Mouse (Mus musculus): Measurements from ENCODE around the gene Klhdc8b. TPM values are rescaled to one million over a fixed set of nuclear protein-coding genes. Genes with fewer than 3 reads are reported as not detected.

Klhdc8b gene
- polyA plus RNA-seq, 1 experiment from 2014 or later = 58.1 TPM

GRCm38 (mm10) chr9:108493246-108493645 is 31.9 kb upstream of the Klhdc8b start:
- peaks cover 15% of the 10 kb centered on the region for H3K4me1 ChIP-seq (ENCODE audit: control insufficient read depth, insufficient read depth, low read length)
- no peaks in the 10 kb centered on the region for H3K27me3 ChIP-seq (ENCODE audit: control insufficient read depth, insufficient read depth, low read length)
- ATAC-seq (replicated peaks; ENCODE audit: insufficient number of reproducible peaks, low FRiP score, low TSS enrichment) = no peak
- 0 out of 2 replicates have a peak overlapping the region, but pooled peaks have one; percentile 16 for H3K9ac ChIP-seq (ENCODE audit: low read depth, low read length)
- no peak overlapping the region for H3K4me3 ChIP-seq (ENCODE audit: low read depth, low read length)
- no peaks in the 10 kb centered on the region for H3K9me3 ChIP-seq (replicated peaks; ENCODE audit: control insufficient read depth, low read length)
- no peak overlapping the region for H3K4me2 ChIP-seq
- H3K36me3 ChIP-seq (ENCODE audit: control insufficient read depth, insufficient read depth, low read length) = peaks cover 61% of the 10 kb centered on the region
- 94% methylated on average over 8 of the region's 8 CpGs for WGBS (ENCODE audit: insufficient replicate concordance)
- H3K27ac ChIP-seq (ENCODE audit: low read depth, low read length) = no peak overlapping the region

DNA sequence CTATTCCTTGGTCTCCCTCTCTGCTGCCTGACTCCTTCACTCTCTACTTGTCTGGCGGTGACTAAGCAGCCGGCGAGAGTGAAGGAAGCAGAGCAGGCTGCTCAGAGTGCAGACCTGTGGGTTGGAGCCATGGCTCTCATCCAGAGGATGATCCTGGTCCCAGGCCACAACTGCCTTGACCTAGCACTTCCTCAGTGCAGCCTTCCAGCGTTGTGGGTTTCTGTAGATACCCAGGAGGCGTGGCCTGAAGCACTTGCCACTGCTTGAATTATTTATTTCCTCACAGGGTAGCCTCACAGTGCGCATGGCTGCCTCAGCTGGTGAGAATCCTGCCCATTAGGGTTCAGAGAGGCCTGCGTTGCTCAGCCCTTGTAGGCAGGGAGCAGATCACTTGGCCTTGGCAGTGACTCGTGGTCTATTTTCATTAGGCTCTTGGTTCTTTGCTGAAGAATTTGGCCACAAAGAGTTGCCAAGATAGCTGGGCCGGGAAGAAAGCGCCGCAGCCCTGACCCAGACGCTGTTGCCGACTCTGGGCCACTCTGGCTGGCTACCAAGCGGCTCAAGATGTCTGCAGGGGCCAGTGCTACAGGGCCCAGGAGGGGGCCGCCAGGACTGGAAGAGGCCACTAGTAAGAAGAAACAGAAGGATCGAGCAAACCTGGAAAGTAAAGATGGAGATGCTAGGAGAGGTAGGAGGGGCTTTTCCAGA is 30.8 kb upstream of the Klhdc8b start:
- Histone ChIP-seq H3K27me3 (ENCODE audit: control insufficient read depth, insufficient read depth, low read length) (no peaks in the 10 kb centered on the region), H3K36me3 (ENCODE audit: control insufficient read depth, insufficient read depth, low read length) (peaks cover 63% of the 10 kb centered on the region), H3K4me1 (ENCODE audit: control insufficient read depth, insufficient read depth, low read length) (peaks cover 15% of the 10 kb centered on the region), H3K4me3 (ENCODE audit: low read depth, low read length) (peak overlapping the region; percentile 90; the same call in 1 of the 2 replicates), H3K9ac (ENCODE audit: low read depth, low read length) (peak overlapping the region; percentile 92; the same call in 1 of the 2 replicates), H3K9me3 (replicated peaks; ENCODE audit: control insufficient read depth, low read length) (no peaks in the 10 kb centered on the region), H3K4me2 (peak overlapping the region; percentile 90), H3K27ac (ENCODE audit: low read depth, low read length) (peak overlapping the region; percentile 42; the same call in 1 of the 2 replicates)
- ATAC-seq (replicated peaks; ENCODE audit: insufficient number of reproducible peaks, low FRiP score, low TSS enrichment) = no peak
- 81% methylated on average over 16 of the region's 16 CpGs for WGBS (ENCODE audit: insufficient replicate concordance)

GRCm38 (mm10) chr9:108491286-108491580 is 29.9 kb upstream of the Klhdc8b start:
- Histone ChIP-seq H3K4me3 (ENCODE audit: low read depth, low read length) (peak overlapping the region; percentile 90), H3K9me3 (replicated peaks; ENCODE audit: control insufficient read depth, low read length) (no peaks in the 10 kb centered on the region), H3K4me1 (ENCODE audit: control insufficient read depth, insufficient read depth, low read length) (peaks cover 15% of the 10 kb centered on the region), H3K36me3 (ENCODE audit: control insufficient read depth, insufficient read depth, low read length) (peaks cover 66% of the 10 kb centered on the region), H3K9ac (ENCODE audit: low read depth, low read length) (peak overlapping the region; percentile 92), H3K27ac (ENCODE audit: low read depth, low read length) (peak overlapping the region; percentile 99), H3K27me3 (ENCODE audit: control insufficient read depth, insufficient read depth, low read length) (no peaks in the 10 kb centered on the region), H3K4me2 (peak overlapping the region; percentile 90)
- ATAC-seq (replicated peaks; ENCODE audit: insufficient number of reproducible peaks, low FRiP score, low TSS enrichment) = no peak
- 5% methylated on average over 12 of the region's 12 CpGs for WGBS (ENCODE audit: insufficient replicate concordance)

DNA sequence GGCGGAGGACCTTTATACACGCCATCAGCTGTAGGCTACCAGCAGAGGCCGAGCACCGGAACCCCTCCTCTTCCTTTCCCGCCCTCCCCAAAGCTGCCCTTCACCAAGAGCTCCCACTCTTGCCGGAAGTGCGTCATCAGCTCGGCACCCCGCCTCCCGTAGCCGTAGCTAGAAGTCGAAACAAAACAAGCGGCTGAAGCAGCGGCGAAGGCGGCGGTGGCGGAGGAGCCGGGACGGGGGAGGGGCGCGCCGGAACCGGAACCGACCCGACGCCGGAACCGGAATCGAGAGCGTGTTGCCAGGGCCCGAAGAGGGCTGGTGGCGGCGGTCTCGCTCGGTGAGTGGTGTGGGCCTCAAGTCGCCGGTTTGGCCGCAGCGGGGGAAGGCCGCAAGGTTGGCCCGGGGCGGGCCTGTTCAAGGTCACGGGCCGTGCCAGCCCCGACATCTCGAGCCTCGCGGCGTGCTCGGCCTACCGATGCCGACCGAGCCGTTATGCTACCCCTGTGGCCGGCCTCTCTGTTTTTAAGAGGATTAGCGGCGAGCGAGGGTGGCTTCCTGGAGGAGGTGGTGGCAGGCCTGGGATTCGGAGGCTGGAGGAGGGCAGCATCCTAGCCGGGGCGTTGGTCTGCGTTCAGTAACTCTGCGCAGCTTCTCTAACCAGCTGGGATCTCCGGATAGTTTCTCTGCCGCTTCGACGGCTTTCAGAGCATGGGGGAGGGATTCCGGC is 29.3 kb upstream of the Klhdc8b start, which contains the start of gene Usp19:
Usp19 (plus strand) TSS at position 44 of the 727 bp plus-strand sequence.
- under 1% methylated on average over 69 of the region's 69 CpGs for WGBS (ENCODE audit: insufficient replicate concordance)

DNA sequence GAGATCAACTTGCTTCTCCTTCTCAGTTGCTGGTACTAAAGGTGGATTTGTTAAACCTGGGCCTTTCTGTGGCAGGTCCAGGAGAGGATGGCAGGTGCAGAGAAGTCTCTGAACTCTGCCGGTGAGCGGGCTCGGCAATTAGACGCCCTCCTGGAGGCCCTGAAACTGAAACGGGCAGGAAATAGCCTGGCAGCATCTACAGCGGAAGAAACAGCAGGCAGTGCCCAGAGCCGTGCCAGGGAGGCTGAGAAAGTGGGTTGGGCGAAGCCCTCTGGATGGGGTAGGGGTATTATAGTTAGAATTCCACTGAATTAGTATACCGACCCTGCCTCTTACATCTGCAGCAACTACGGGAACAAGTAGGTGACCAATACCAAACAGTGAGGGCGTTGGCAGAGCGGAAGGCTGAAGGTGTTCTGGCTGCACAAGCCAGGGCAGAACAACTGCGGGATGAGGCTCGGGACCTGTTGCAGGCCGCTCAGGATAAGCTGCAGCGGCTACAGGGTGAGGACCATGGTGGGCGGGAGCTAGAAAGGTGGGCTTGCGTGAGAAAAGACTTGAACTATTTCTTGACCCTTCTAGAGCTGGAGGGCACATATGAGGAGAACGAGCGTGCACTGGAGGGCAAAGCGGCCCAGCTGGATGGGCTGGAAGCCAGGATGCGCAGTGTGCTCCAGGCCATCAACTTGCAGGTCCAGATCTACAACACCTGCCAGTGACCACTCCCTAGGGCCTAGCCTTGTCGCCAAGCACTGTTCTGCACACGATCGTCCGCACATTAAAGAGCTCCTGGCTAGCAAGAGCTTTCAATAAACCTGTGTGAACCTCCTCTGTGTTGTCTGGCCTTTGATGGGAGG is 28.5 kb upstream of the Klhdc8b start:
- Histone ChIP-seq H3K4me1 (ENCODE audit: control insufficient read depth, insufficient read depth, low read length) (peaks cover 15% of the 10 kb centered on the region), H3K27me3 (ENCODE audit: control insufficient read depth, insufficient read depth, low read length) (no peaks in the 10 kb centered on the region), H3K9ac (ENCODE audit: low read depth, low read length) (peak overlapping the region; percentile 92), H3K4me2 (peak overlapping the region; percentile 90), H3K9me3 (replicated peaks; ENCODE audit: control insufficient read depth, low read length) (no peaks in the 10 kb centered on the region), H3K4me3 (ENCODE audit: low read depth, low read length) (peak overlapping the region; percentile 90), H3K36me3 (ENCODE audit: control insufficient read depth, insufficient read depth, low read length) (peaks cover 67% of the 10 kb centered on the region), H3K27ac (ENCODE audit: low read depth, low read length) (peak overlapping the region; percentile 99)
- no peak; the same call in 1 of the 2 replicates for ATAC-seq (replicated peaks; ENCODE audit: insufficient number of reproducible peaks, low FRiP score, low TSS enrichment)
- WGBS (ENCODE audit: insufficient replicate concordance) = 64% methylated on average over 26 of the region's 26 CpGs

More for the DNA sequence above, 29.3 kb upstream of the Klhdc8b start, which contains the start of gene Usp19:
- H3K4me1 ChIP-seq (ENCODE audit: control insufficient read depth, insufficient read depth, low read length) = peaks cover 15% of the 10 kb centered on the region
- peak within 1 kb of the TSS; percentile 99 for H3K27ac ChIP-seq (ENCODE audit: low read depth, low read length)
- no peaks in the 10 kb centered on the region for H3K9me3 ChIP-seq (replicated peaks; ENCODE audit: control insufficient read depth, low read length)
- H3K36me3 ChIP-seq (ENCODE audit: control insufficient read depth, insufficient read depth, low read length) = peaks cover 67% of the 10 kb centered on the region
- peak within 1 kb of the TSS; percentile 90 for H3K4me3 ChIP-seq (ENCODE audit: low read depth, low read length)
- H3K9ac ChIP-seq (ENCODE audit: low read depth, low read length) = peak within 1 kb of the TSS; percentile 92
- H3K4me2 ChIP-seq = peak within 1 kb of the TSS; percentile 90
- ATAC-seq (replicated peaks; ENCODE audit: insufficient number of reproducible peaks, low FRiP score, low TSS enrichment) = peak; percentile 87
- no peaks in the 10 kb centered on the region for H3K27me3 ChIP-seq (ENCODE audit: control insufficient read depth, insufficient read depth, low read length)

GRCm38 (mm10) chr9:108489215-108489614 is 27.8 kb upstream of the Klhdc8b start:
- Histone ChIP-seq H3K9ac (ENCODE audit: low read depth, low read length) (no peak overlapping the region), H3K4me1 (ENCODE audit: control insufficient read depth, insufficient read depth, low read length) (peaks cover 15% of the 10 kb centered on the region), H3K36me3 (ENCODE audit: control insufficient read depth, insufficient read depth, low read length) (peaks cover 64% of the 10 kb centered on the region), H3K27ac (ENCODE audit: low read depth, low read length) (no peak overlapping the region), H3K4me2 (no peak overlapping the region), H3K27me3 (ENCODE audit: control insufficient read depth, insufficient read depth, low read length) (no peaks in the 10 kb centered on the region), H3K9me3 (replicated peaks; ENCODE audit: control insufficient read depth, low read length) (no peaks in the 10 kb centered on the region), H3K4me3 (ENCODE audit: low read depth, low read length) (no peak overlapping the region)
- no peak for ATAC-seq (replicated peaks; ENCODE audit: insufficient number of reproducible peaks, low FRiP score, low TSS enrichment)
- 95% methylated on average over 20 of the region's 20 CpGs for WGBS (ENCODE audit: insufficient replicate concordance)

GRCm38 (mm10) chr9:108488403-108488802 is 27.0 kb upstream of the Klhdc8b start:
- Histone ChIP-seq H3K4me3 (ENCODE audit: low read depth, low read length) (no peak overlapping the region), H3K9me3 (replicated peaks; ENCODE audit: control insufficient read depth, low read length) (no peaks in the 10 kb centered on the region), H3K27ac (ENCODE audit: low read depth, low read length) (no peak overlapping the region), H3K4me1 (ENCODE audit: control insufficient read depth, insufficient read depth, low read length) (peaks cover 15% of the 10 kb centered on the region), H3K27me3 (ENCODE audit: control insufficient read depth, insufficient read depth, low read length) (no peaks in the 10 kb centered on the region), H3K36me3 (ENCODE audit: control insufficient read depth, insufficient read depth, low read length) (peaks cover 63% of the 10 kb centered on the region), H3K4me2 (no peak overlapping the region), H3K9ac (ENCODE audit: low read depth, low read length) (no peak overlapping the region)
- 90% methylated on average over 17 of the region's 17 CpGs for WGBS (ENCODE audit: insufficient replicate concordance)
- ATAC-seq (replicated peaks; ENCODE audit: insufficient number of reproducible peaks, low FRiP score, low TSS enrichment) = no peak

DNA sequence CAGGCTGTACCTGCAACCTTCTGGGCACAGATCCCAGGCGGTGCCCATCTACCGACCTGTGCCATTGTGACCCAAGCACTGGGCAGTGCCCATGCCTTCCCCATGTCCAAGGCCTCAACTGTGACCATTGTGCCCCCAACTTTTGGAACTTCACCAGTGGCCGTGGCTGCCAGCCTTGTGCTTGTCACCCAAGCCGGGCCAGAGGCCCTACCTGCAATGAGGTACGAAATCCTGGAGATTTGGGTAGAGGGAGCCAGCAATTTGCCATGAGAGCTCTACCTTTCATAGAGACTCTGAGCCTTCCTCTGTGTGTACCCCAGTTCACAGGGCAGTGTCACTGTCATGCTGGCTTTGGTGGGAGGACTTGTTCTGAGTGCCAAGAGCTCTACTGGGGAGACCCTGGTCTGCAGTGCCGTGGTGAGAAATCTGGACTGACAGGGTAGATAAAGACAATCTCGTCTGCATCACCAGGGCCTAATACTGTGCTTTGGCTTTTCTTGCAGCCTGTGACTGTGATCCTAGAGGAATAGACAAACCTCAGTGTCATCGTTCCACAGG is 25.7 kb upstream of the Klhdc8b start:
- no peak overlapping the region for H3K27ac ChIP-seq (ENCODE audit: low read depth, low read length)
- no peak for ATAC-seq (replicated peaks; ENCODE audit: insufficient number of reproducible peaks, low FRiP score, low TSS enrichment)
- H3K4me2 ChIP-seq = no peak overlapping the region
- no peaks in the 10 kb centered on the region for H3K9me3 ChIP-seq (replicated peaks; ENCODE audit: control insufficient read depth, low read length)
- no peaks in the 10 kb centered on the region for H3K27me3 ChIP-seq (ENCODE audit: control insufficient read depth, insufficient read depth, low read length)
- H3K9ac ChIP-seq (ENCODE audit: low read depth, low read length) = no peak overlapping the region
- H3K4me3 ChIP-seq (ENCODE audit: low read depth, low read length) = no peak overlapping the region
- H3K36me3 ChIP-seq (ENCODE audit: control insufficient read depth, insufficient read depth, low read length) = peaks cover 63% of the 10 kb centered on the region
- H3K4me1 ChIP-seq (ENCODE audit: control insufficient read depth, insufficient read depth, low read length) = peaks cover 10% of the 10 kb centered on the region
- WGBS (ENCODE audit: insufficient replicate concordance) = 84% methylated on average over 8 of the region's 8 CpGs

All from heart, embryonic 11.5 days (tissue).